Mouse (Mus musculus) liver, adult 2 months (tissue): ENCODE data around the gene Vps18.

Experiments used
- CTCF ChIP-seq: fragments of 200-500 bp; IDR thresholded peaks from 2 replicates; pipeline ENCODE4 v1.5.1; 2011; ENCODE audit warnings: low read depth, low read length, control low read depth
- POLR2A ChIP-seq: fragments of 200-500 bp; IDR thresholded peaks from 2 replicates; pipeline ENCODE4 v1.6.1; 2011; ENCODE audit warnings: low read length, control low read depth; ENCODE audit not compliant: insufficient read depth; ENCODE audit errors: extremely low read depth

DNA sequence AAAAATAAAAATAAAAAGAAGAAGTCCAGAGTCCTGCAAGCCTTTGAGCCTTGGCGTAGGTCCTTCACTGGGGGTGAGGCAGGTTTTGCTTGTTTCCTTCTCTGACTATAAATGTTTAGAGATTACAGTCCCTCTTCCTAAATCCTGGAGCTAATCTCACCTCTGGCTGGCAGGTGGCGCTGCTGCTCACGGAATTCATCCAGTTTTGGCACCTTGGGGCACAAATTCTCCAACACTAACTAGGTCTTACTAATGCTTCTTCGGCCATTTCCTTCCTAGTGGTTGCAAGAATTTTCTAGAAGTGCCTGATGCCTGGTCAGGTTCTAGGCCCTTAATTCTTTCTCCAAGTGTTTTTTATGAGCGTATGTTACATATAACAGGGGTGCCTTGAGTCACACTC, 9.8 kb downstream of the Vps18 start:
- TF ChIP-seq CTCF (peak; percentile 86), POLR2A (no peak)
